In genomic region chr15:10486365-10486839, GRCm38 (mm10) we compare ENCODE assay signal across 8 mouse cellular contexts. TPM values are rescaled to one million over a fixed set of nuclear protein-coding genes. Genes with fewer than 3 reads are reported as not detected.
DNase-seq lines count a peak whose midpoint lies in the region; ATAC-seq and TF ChIP-seq lines count a peak whose summit lies in the region.

No protein-coding gene starts in this region.

- TF ChIP-seq EP300 in stomach, postnatal 0 days (optimal IDR thresholded peaks at IDR 0.05) = no peak

- H3K4me3 ChIP-seq in testis, adult 2 months (ENCODE audit: control insufficient read depth, low read depth, low read length) = peak overlapping the region; percentile 96
- H3K4me3 ChIP-seq in liver, embryonic 12.5 days = peak overlapping the region; percentile 88
- H3K4me3 ChIP-seq in stomach, postnatal 0 days (ENCODE audit: low read depth, low read length) = peak overlapping the region; percentile 86

- peak overlapping the region; percentile 15 for H3K27ac ChIP-seq in testis, adult 2 months (ENCODE audit: control insufficient read depth, insufficient read depth, low read depth, low read length)
- peak overlapping the region; percentile 78 for H3K27ac ChIP-seq in liver, embryonic 12.5 days
- peak overlapping the region; percentile 35; the same call in 1 of the 2 replicates for H3K27ac ChIP-seq in stomach, postnatal 0 days (replicated peaks)

- no peaks in the 10 kb centered on the region for H3K9me3 ChIP-seq in liver, embryonic 12.5 days (replicated peaks)
- no peaks in the 10 kb centered on the region for H3K9me3 ChIP-seq in stomach, postnatal 0 days (ENCODE audit: control insufficient read depth, low read length)

- H3K36me3 ChIP-seq in testis, adult 2 months (ENCODE audit: control insufficient read depth, insufficient read depth, low read length) = no peaks in the 10 kb centered on the region; the same call in 1 of the 2 replicates
- peaks cover 51% of the 10 kb centered on the region for H3K36me3 ChIP-seq in liver, embryonic 12.5 days
- H3K36me3 ChIP-seq in stomach, postnatal 0 days (ENCODE audit: control insufficient read depth, insufficient read depth, low read length) = peaks cover 6% of the 10 kb centered on the region; the same call in 1 of the 2 replicates

- peak overlapping the region; percentile 90 for H3K9ac ChIP-seq in liver, embryonic 12.5 days
- H3K9ac ChIP-seq in stomach, postnatal 0 days (ENCODE audit: low read length) = peak overlapping the region; percentile 79

- no peak for TF ChIP-seq CTCF in testis, adult 2 months (IDR thresholded peaks at IDR 0.05; ENCODE audit: control insufficient read depth, insufficient read depth, insufficient replicate concordance, low read depth, low read length)
- no peak for TF ChIP-seq CTCF in stomach, postnatal 0 days (IDR thresholded peaks at IDR 0.05; ENCODE audit: low read depth)

- no peak for DNase-seq in cerebellum, adult 8-10 months
- no peak for DNase-seq in testis, postnatal 10 days (ENCODE audit: low spot score)
- no peak for DNase-seq in stomach, postnatal 0 days (ENCODE audit: low spot score)
- no peak for DNase-seq in frontal cortex, postnatal 14 days (ENCODE audit: low spot score in 2 of 2)
- no peak for DNase-seq in urinary bladder, postnatal 25 days (ENCODE audit: low spot score)

- H3K27me3 ChIP-seq in testis, adult 2 months (ENCODE audit: control insufficient read depth, insufficient read depth, low read length) = no peaks in the 10 kb centered on the region
- H3K27me3 ChIP-seq in liver, embryonic 12.5 days (replicated peaks) = no peaks in the 10 kb centered on the region
- H3K27me3 ChIP-seq in stomach, postnatal 0 days (ENCODE audit: control insufficient read depth, insufficient read depth, low read length) = no peaks in the 10 kb centered on the region

- ATAC-seq in cerebellum, adult (ENCODE audit: insufficient number of reproducible peaks, low FRiP score, low TSS enrichment) = peak; percentile 32
- peak; percentile 52 for ATAC-seq in liver, embryonic 12.5 days
- ATAC-seq in stomach, postnatal 0 days (ENCODE audit: low FRiP score, low TSS enrichment) = peak; percentile 43

- no peaks in the 10 kb centered on the region for H3K4me1 ChIP-seq in testis, adult 2 months (ENCODE audit: control insufficient read depth, insufficient read depth, low read length)
- peaks cover 25% of the 10 kb centered on the region for H3K4me1 ChIP-seq in liver, embryonic 12.5 days
- peaks cover 3% of the 10 kb centered on the region; the same call in 1 of the 2 replicates for H3K4me1 ChIP-seq in stomach, postnatal 0 days (replicated peaks; ENCODE audit: control insufficient read depth, insufficient read depth)

- peak overlapping the region; percentile 82 for H3K4me2 ChIP-seq in liver, embryonic 12.5 days
- H3K4me2 ChIP-seq in stomach, postnatal 0 days (replicated peaks; ENCODE audit: low read depth) = peak overlapping the region; percentile 67

- no peak for TF ChIP-seq POLR2A in testis, adult 2 months (IDR thresholded peaks at IDR 0.05; ENCODE audit: control insufficient read depth, low read depth, low read length)

- 1% methylated on average over 18 of the region's 18 CpGs for WGBS in liver, embryonic 12.5 days (ENCODE audit: insufficient replicate concordance)
- WGBS in stomach, postnatal 0 days = under 1% methylated on average over 18 of the region's 18 CpGs

RNA-seq across cellular contexts. Expression of gene Rad1, which starts 0.6 kb away (rescaled TPM):
- polyA plus RNA-seq in testis, adult 2 months (2012; rRNA removed) = 9.2 and 10.6 TPM in 2 replicates
- polyA plus RNA-seq in liver, embryonic 12.5 days (2016; fragmentation: Nextera tagmentation; extraction: Ambion mirVana) = 31.2 and 34.3 TPM in 2 replicates
- 15.1 and 16.0 TPM in 2 replicates for polyA plus RNA-seq in stomach, postnatal 0 days (2015; fragmentation: Nextera tagmentation; extraction: Ambion mirVana)

RNA-seq across cellular contexts. Expression of gene Brix1, which starts 0.7 kb away (rescaled TPM):
- 3.2 and 4.1 TPM in 2 replicates for polyA plus RNA-seq in testis, adult 2 months (2012; rRNA removed)
- polyA plus RNA-seq in liver, embryonic 12.5 days (2016; fragmentation: Nextera tagmentation; extraction: Ambion mirVana) = 111 and 112 TPM in 2 replicates
- polyA plus RNA-seq in stomach, postnatal 0 days (2015; fragmentation: Nextera tagmentation; extraction: Ambion mirVana) = 85.2 and 86.1 TPM in 2 replicates

RNA-seq across cellular contexts. Expression of gene Dnajc21, which starts 16.1 kb away (rescaled TPM):
- 12.1 and 14.0 TPM in 2 replicates for polyA plus RNA-seq in testis, adult 2 months (2012; rRNA removed)
- 14.0 and 14.5 TPM in 2 replicates for polyA plus RNA-seq in liver, embryonic 12.5 days (2016; fragmentation: Nextera tagmentation; extraction: Ambion mirVana)
- 11.8 and 14.0 TPM in 2 replicates for polyA plus RNA-seq in stomach, postnatal 0 days (2015; fragmentation: Nextera tagmentation; extraction: Ambion mirVana)

Comparison
In these comparisons a context has a peak if more than half of its experiments do, and no peak if none do; other contexts are left out.
1. H3K27ac ChIP-seq: peak in every context shown above with its lines; median percentile 78 in liver, embryonic 12.5 days; 35 in stomach, postnatal 0 days; 15 in testis, adult 2 months.
2. RNA of gene Brix1, which starts 0.7 kb away (polyA plus RNA-seq): 111 to 112 TPM in liver, embryonic 12.5 days and 85.2 to 86.1 TPM in stomach, postnatal 0 days; 3.2 to 4.1 TPM in testis, adult 2 months; every median in the first group is over 10 times any median in the second.
3. Peak in every context shown above with its lines, with median percentiles within 50 percentile points of each other: ATAC-seq and H3K4me3 ChIP-seq.